Mouse (Mus musculus) layer of hippocampus, adult 2 months (tissue): ENCODE measurements at regions not wholly inside any gene's neighbourhood (a gene's known extent, or its start where the extent isn't known, plus 50 kb on each side); places are given as distances from the start of the nearest gene placed in this dataset.
A peak's percentile ranks its signal among the peaks of the same experiment; 100 is the strongest.

Source experiments
- DNase-seq, 2 experiments: peaks; one replicate each; pipeline ENCODE4 v3.0.0; 2022; ENCODE audit warnings: low spot score in 2 of 2
- H3K27ac ChIP-seq: fragments of 200-600 bp; 2 replicates; pipeline ENCODE4 v1.8.1; 2022
- H3K4me3 ChIP-seq: fragments of 200-600 bp; 2 replicates; pipeline ENCODE4 v1.8.1; 2022; ENCODE audit warnings: mild to moderate bottlenecking
- CTCF ChIP-seq: fragments of 200-600 bp; conservative IDR thresholded peaks from 2 replicates; pipeline ENCODE4 v1.8.1; 2022; ENCODE audit warnings: antibody characterized with exemption, mild to moderate bottlenecking, moderate library complexity

DNA sequence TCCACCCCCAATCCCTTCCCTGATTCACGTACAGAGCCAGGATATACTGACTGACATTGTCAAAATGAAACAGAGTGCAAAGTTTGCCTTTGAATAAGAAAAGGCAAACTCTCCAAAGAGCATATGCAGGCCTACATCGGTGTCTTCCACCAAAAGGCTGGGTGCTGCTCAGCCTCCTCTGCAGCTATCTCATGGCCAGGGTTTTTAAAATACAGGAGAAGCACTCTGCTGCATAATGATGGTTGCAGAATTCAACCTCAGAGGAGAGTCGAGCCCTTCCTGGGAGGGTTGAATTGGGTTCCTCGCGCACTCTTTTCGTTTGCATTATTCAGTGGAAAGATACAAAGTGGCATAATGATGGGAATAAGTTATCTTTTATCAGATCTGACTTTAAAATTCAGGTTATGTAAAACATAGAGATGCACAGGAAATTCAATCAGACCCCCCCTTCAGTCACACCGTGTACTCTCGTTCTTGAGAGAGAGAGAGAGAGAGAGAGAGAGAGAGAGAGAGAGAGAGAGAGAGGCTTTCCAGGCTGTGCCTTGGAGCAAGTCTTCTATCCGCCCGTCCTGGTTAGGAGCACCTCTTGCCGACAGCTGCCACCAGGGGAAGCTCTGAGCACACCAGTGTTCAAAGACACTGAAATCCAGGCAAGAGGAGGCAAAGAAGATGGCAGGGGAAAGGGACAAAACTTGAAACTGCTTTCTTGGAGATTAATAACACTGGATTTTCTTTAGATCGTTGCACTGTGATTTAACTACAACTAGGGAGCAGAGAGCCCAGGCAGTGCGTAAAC is 196.0 kb downstream of the Tmem182 start:
- peak; percentile 51 to 56 for DNase-seq
- H3K4me3 ChIP-seq = no peak overlapping the region
- peak; percentile 83 for TF ChIP-seq CTCF
- 0 out of 2 replicates have a peak overlapping the region, but pooled peaks have one; percentile 33 for H3K27ac ChIP-seq

DNA sequence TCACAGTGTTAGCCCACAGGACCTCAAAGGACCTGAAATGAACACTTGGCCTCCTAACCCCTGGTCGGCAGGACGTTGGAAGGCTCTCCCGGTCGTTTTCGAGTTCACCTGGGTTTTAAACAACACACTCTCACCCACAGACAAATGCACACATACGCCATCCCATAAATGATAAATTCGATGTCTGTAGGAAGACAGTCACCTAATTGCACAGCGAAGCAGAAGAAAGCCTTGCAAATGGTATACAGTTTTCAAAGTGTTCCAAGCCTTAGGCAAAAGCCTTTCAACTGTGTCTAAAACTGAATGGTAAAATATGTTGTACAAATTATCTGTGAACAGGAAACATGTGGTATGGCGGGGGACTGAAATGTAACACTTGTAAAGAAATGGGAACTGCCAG is 196.6 kb downstream of the Tmem182 start:
- no peak overlapping the region for H3K4me3 ChIP-seq
- no peak for TF ChIP-seq CTCF
- 0 out of 2 replicates have a peak overlapping the region, but pooled peaks have one; percentile 33 for H3K27ac ChIP-seq
- peak in 1 of 2 experiments; percentile 7 for DNase-seq

DNA sequence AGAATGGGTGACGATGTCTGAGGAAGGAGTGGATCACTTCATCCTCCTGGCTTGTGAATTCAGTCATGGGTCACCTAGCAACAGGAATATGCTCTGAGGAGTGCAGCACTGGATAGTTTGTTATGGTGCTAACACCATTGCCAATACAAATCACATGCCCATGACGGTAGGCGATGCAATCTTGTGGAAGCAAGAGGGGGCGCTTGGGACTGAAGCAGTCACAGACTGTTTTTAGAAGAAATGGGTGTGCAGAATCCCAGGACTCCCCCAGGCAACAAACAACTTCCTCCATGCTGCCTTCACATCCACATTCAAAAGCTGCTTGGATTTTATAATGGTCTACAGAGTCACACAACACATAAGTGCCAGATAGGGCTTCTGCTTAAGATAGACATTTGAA is 221.5 kb downstream of the Tmem182 start:
- H3K4me3 ChIP-seq = no peak overlapping the region
- DNase-seq = no peak
- H3K27ac ChIP-seq = peak overlapping the region; percentile 57; the same call in 1 of the 2 replicates
- TF ChIP-seq CTCF = no peak

DNA sequence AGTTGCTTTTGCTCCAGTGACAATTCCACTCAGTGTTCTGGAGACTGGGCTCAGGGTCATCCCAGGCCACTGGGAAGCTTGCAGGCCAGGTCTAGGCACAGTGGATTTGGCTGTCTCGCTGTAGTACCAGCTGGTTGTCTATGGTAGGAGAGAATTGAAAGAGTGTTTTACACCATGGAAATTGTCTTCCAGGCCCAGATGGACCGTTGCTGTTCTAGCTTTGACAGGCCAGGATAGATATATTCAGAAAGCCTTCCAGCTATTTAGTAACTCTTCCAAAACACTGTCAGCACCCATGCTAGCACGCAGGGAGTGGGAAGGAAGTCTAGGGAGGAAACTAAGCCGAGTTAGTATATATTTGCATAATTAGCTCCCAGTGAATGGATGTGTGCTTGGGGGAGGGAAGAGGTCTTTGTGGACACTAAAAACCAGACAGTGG is 222.2 kb downstream of the Tmem182 start:
- Histone ChIP-seq H3K27ac (peak overlapping the region; percentile 61; the same call in 1 of the 2 replicates), H3K4me3 (no peak overlapping the region)
- no peak for TF ChIP-seq CTCF
- peak; percentile 52 to 80 for DNase-seq

DNA sequence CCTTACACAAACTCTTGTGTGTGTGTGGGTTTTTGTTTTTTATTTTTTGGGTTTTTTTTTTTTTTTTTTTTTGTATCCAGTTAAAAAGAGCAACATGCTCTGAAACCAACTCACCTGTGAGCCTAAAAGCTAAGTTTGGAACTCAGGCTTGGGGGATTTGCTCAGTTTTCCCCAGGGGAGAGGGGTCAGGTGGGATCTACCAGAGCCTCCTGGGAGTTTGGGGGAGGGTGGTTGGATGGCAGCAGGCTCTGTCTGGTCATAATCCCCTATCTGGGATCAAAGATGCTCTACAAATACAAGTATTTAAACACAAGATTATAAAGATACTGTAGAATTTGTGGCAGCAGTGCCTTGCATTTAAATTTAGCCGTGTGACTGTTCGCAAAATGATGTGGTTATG is 222.6 kb downstream of the Tmem182 start:
- H3K4me3 ChIP-seq = no peak overlapping the region
- peak overlapping the region; percentile 61; the same call in 1 of the 2 replicates for H3K27ac ChIP-seq
- TF ChIP-seq CTCF = no peak
- DNase-seq = no peak

DNA sequence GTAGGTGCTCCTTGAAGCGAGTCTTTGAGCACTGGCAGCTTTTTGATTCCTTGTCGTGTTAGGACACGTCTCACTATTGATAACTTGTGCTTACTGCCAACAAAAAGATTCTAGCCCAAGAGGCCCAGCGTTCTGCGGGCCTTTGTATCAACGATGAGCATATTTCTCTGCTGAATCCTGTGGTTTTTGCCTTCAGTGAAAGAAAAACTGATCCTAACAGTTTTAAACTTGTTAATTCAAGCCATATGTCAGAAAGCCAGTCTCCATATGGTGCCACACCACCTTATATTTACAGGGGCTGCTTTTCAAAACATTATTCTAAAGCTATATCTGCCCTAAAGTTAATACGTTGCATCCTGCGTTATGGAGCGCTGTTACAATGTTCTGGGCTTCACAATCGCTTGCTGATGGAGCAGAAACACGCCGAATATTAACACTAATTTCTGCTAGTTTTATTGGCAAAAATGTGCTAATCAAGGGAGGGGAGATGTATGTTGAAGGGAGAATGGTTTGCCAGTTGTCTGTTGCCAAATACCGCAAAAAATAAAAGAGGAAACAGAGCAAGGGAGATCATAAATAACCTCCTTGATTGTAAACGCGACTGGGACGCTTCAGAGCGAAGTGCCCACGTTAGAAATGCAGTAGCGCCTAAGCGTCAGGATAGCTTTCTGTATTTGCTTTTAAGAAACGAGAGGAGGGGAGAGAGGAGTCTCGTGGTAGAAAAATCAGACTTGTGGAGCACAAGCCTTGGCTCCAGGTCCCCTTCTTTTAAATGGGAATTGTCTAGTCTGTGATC is 229.9 kb downstream of the Tmem182 start:
- H3K27ac ChIP-seq = peak overlapping the region; percentile 59
- no peak for DNase-seq
- peak overlapping the region; percentile 33 for H3K4me3 ChIP-seq
- TF ChIP-seq CTCF = no peak

DNA sequence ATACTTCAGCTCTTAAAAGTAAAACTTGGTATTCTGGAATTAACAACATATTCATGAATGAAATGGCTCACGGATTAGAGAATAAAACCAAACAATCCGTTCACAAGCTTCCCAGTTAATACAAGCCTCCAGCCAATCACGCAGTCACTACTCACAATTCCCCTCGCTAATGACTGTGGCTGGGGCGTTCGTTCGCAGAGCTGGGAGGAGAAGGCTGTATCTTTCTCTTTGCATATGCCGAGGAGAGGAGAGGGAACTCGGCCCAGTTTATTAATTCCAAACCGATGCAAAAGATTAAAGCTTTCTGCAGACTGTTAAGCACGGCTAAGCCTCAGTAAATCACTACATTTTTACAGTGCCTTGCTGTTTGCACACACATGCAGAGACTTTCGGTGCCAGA is 231.5 kb downstream of the Tmem182 start:
- Histone ChIP-seq H3K27ac (peak overlapping the region; percentile 56), H3K4me3 (peak overlapping the region; percentile 51)
- DNase-seq = peak in 1 of 2 experiments; percentile 38
- TF ChIP-seq CTCF = no peak

DNA sequence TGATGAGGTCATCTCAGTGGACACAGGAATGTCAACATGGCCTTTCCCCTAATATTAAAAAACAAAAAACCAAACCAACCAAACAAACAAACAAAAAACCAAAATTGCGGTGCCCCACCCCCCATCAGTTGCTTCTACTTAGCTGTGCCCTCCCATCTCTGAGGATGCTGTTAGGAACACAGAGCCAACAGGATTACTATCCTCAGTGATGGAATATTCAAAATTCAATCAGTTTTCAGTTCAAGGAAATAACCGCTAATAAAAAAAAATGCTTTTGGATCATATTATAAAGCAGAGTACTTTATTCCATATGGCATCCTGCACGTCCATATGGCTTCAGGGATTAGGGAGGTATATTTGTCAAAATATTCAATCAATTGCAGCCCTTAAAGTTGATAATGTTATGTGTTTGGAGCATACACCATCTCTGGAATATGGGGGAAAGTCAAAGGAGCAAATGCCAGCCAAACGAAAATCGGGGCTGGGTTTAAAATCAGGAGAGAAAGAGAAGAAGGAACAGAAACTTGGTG is 249.1 kb downstream of the Tmem182 start:
- Histone ChIP-seq H3K27ac (no peak overlapping the region), H3K4me3 (no peak overlapping the region)
- no peak for TF ChIP-seq CTCF
- no peak for DNase-seq

DNA sequence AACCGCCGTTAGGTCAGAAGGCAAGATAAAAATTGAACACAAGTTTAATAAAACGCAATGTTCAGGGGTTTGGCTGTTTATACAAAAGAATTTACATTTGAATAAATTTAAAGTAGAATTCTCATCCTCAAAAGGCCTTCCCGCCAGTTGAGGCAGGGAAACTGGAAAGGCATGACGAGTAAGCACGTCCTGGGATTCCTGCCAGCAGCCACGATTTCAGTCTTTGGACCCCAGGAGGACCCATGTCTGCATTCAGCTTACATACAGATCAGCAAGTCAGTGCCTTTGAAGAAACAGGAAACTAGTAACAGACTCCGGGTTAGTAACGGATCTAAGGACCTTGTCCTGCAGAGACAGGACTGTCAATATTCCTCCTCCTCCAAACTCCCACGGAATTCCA is 250.4 kb downstream of the Tmem182 start:
- TF ChIP-seq CTCF = no peak
- no peak overlapping the region for H3K4me3 ChIP-seq
- H3K27ac ChIP-seq = no peak overlapping the region
- DNase-seq = no peak

DNA sequence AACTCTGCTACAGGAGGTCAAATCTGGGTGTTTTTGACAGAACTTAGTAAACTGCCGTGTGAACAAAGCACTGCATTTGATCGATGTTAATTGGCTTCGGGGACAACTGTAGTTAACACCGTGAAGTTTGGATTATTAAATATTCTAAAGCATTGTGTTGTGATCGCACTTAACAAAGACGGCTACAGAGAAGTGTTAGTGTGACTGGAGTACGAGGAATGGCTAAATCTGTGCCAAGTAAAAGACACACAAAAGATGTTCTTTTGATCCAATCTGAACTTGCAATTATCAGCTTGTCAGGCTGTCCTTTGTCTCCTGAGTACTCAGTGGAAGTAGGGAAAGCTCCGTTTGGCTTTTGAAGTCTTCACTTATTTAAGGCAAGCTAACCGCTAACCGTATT is 259.7 kb downstream of the Tmem182 start:
- no peak for TF ChIP-seq CTCF
- no peak for DNase-seq
- no peak overlapping the region for H3K27ac ChIP-seq
- no peak overlapping the region for H3K4me3 ChIP-seq

DNA sequence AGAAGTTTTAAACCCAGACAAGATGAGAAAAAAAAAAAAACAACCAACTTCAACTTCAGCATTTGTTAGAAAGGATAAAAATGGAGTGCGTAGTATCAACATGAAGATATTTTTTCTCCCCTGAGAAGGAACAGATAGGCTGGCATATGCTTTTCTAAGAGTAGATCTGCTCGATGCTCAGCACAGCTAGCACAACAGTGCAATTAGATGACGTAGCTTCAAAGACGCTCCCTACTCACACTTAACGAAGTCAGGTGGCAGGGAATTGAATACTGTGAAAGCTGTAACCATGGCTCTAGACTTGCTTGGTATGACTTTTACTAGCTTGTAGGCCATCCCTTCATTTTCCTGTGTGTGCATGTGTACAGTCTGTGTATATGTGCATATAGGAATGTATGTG is 299.5 kb downstream of the Tmem182 start:
- no peak overlapping the region for H3K27ac ChIP-seq
- no peak overlapping the region for H3K4me3 ChIP-seq
- no peak for TF ChIP-seq CTCF
- DNase-seq = peak in 1 of 2 experiments; percentile 42

DNA sequence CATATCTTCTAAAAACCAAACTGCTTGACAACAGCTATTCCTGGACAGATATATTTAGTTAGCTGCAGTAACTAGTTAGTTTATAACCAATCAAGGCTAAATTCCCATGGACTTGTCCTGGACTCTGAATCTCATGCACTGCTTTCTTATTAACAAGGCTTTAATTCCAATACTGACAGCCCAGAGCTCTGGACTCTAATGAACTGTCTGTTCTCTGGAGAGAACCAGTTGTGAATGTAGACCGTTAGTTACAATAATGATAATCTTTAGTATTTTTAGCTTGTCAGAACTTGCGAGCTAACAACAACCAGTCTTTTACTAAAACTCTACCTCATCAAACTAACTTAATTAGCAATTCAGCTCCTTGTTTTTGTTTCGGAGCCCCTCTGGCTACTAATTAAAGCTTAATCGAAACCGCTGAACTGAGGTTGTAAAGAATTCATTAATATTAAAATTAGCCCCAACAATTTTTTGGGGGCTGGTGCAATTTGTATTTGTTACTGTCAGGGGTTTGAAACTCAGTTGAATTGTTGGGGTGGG is 316.3 kb downstream of the Tmem182 start:
- no peak for TF ChIP-seq CTCF
- H3K27ac ChIP-seq = no peak overlapping the region; the same call in 1 of the 2 replicates
- DNase-seq = no peak
- peak overlapping the region; percentile 15; the same call in 1 of the 2 replicates for H3K4me3 ChIP-seq

DNA sequence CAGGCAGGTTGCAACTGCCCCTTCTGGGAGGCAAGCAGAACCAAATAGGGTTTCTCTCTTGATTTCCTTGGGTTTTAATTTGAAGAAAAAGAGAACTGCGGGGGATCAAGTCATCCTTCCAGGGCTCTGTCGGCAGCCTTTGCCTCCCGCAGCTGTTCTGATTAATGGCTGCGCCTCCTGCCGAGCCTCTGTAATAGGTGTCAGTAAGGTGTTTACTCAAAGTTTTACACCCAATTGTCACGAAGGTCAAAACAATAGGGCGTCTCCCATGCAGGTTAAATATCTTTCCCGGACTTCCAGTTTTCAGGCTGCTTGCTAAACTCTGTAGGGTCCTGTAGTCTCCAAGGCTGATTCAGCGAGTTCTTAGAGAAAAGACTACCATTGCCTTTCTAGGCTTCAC is 326.0 kb downstream of the Tmem182 start:
- no peak for DNase-seq

More for the DNA sequence above, 326.0 kb downstream of the Tmem182 start:
- Histone ChIP-seq H3K27ac (no peak overlapping the region), H3K4me3 (no peak overlapping the region)
- no peak for TF ChIP-seq CTCF
